Mouse (Mus musculus) MEL (cell line): ENCODE measurements around the gene Aldh3b1.

Experiments used
- BHLHE40 ChIP-seq: IDR thresholded peaks from 2 replicates; pipeline ENCODE4 v1.6.1; 2012; ENCODE audit warnings: low read depth, mild to moderate bottlenecking, inconsistent platforms, low read length, improper control_type of control experiment, borderline replicate concordance
- CHD1 ChIP-seq: IDR thresholded peaks from 2 replicates; pipeline ENCODE4 v1.6.1; 2012; ENCODE audit warnings: low read depth, mild to moderate bottlenecking, inconsistent platforms, low read length, improper control_type of control experiment
- CTCF ChIP-seq, 3 experiments: IDR thresholded peaks in 2 of 3; conservative IDR thresholded peaks in 1 of 3; 2 replicates each; pipeline ENCODE4 v1.5.1; 2011 to 2012; ENCODE audit warnings: low read length in 3 of 3, low read depth in 2 of 3, mild to moderate bottlenecking in 2 of 3, improper control_type of control experiment in 1 of 3, inconsistent platforms in 1 of 3, mixed read lengths in 1 of 3, moderate library complexity in 1 of 3; ENCODE audit not compliant: control insufficient read depth in 1 of 3, insufficient read depth in 1 of 3, poor library complexity in 1 of 3, severe bottlenecking in 1 of 3
- E2F4 ChIP-seq: IDR thresholded peaks from 2 replicates; pipeline ENCODE4 v1.6.1; 2011; ENCODE audit warnings: low read depth, low read length, improper control_type of control experiment, borderline replicate concordance
- MAFK ChIP-seq: IDR thresholded peaks from 2 replicates; pipeline ENCODE4 v1.6.1; 2011; ENCODE audit warnings: low read depth, mild to moderate bottlenecking, low read length, improper control_type of control experiment, borderline replicate concordance
- MAX ChIP-seq: IDR thresholded peaks from 2 replicates; pipeline ENCODE4 v1.6.1; 2011; ENCODE audit warnings: low read length, improper control_type of control experiment
- MYC ChIP-seq: IDR thresholded peaks from 2 replicates; pipeline ENCODE4 v1.6.1; 2011; ENCODE audit warnings: low read depth, mild to moderate bottlenecking, low read length, improper control_type of control experiment, moderate library complexity
- NRF1 ChIP-seq: IDR thresholded peaks from 2 replicates; pipeline ENCODE4 v1.6.1; 2014; ENCODE audit warnings: low read depth, mild to moderate bottlenecking, inconsistent platforms, low read length, improper control_type of control experiment, moderate library complexity; ENCODE audit not compliant: poor library complexity, insufficient read depth, severe bottlenecking
- POLR2A ChIP-seq, 2 experiments: IDR thresholded peaks; 2 replicates each; pipeline ENCODE4 v1.6.1; 2011 to 2012; ENCODE audit warnings: low read length in 2 of 2, mild to moderate bottlenecking in 2 of 2, control low read depth in 1 of 2, improper control_type of control experiment in 1 of 2, low read depth in 1 of 2, moderate library complexity in 1 of 2; ENCODE audit not compliant: control insufficient read depth in 1 of 2, insufficient read depth in 1 of 2, poor library complexity in 1 of 2
- POLR2AphosphoS5 ChIP-seq: IDR thresholded peaks from 2 replicates; pipeline ENCODE4 v1.6.1; 2012; ENCODE audit warnings: low read depth, borderline replicate concordance, mild to moderate bottlenecking, inconsistent platforms, low read length, moderate library complexity, mixed read lengths
- UBTF ChIP-seq: IDR thresholded peaks from 2 replicates; pipeline ENCODE4 v1.6.1; 2012; ENCODE audit warnings: low read depth, mild to moderate bottlenecking, inconsistent platforms, low read length, improper control_type of control experiment, moderate library complexity, borderline replicate concordance; ENCODE audit not compliant: insufficient read depth
- USF1 ChIP-seq: IDR thresholded peaks from 2 replicates; pipeline ENCODE4 v1.6.1; 2014; ENCODE audit warnings: low read depth, mild to moderate bottlenecking, inconsistent platforms, low read length, improper control_type of control experiment, moderate library complexity
- ZKSCAN1 ChIP-seq: IDR thresholded peaks from 2 replicates; pipeline ENCODE4 v1.6.1; 2012; ENCODE audit warnings: low read depth, mild to moderate bottlenecking, inconsistent platforms, low read length, improper control_type of control experiment, moderate library complexity
- ZNF384 ChIP-seq: IDR thresholded peaks from 2 replicates; pipeline ENCODE4 v1.6.1; 2012; ENCODE audit warnings: low read depth, mild to moderate bottlenecking, inconsistent platforms, low read length, improper control_type of control experiment

- TF ChIP-seq E2F4 (no peak), CTCF (IDR thresholded peaks at IDR 0.05 in 2 of 3, conservative IDR thresholded peaks at IDR 0.05 in 1 of 3; ENCODE audit: control insufficient read depth in 1 of 3, insufficient read depth in 1 of 3, low read depth in 2 of 3, low read length in 3 of 3, poor library complexity in 1 of 3, severe bottlenecking in 1 of 3) (no peak), POLR2A (IDR thresholded peaks at IDR 0.05; ENCODE audit: control insufficient read depth in 1 of 2, insufficient read depth in 1 of 2, low read depth in 1 of 2, low read length in 2 of 2, poor library complexity in 1 of 2) (no peak), NRF1 (no peak), CHD1 (no peak), POLR2AphosphoS5 (no peak), ZNF384 (no peak), MAX (no peak), ZKSCAN1 (no peak), MAFK (no peak), MYC (no peak), UBTF (no peak), USF1 (no peak), BHLHE40 (no peak)
Observed at GRCm38 (mm10) chr19:3919928-3920327, 9.7 kb downstream of the Aldh3b1 start.
